Mouse (Mus musculus) CH12.LX (cell line): ENCODE results near the gene She. TPM values are rescaled to one million over a fixed set of nuclear protein-coding genes. Genes with fewer than 3 reads are reported as not detected.

ENCODE experiments used
- DNase-seq: peaks from one replicate; pipeline ENCODE4 v3.0.0-alpha.2; 2013; ENCODE audit errors: extremely low read depth
- H3K27ac ChIP-seq: 2 replicates; pipeline ENCODE4 v1.5.1; 2012; ENCODE audit warnings: low read depth, mild to moderate bottlenecking, control low read depth, moderate library complexity; ENCODE audit not compliant: insufficient read depth
- H3K27me3 ChIP-seq: replicated peaks from 2 replicates; pipeline ENCODE3; 2012; ENCODE audit warnings: inconsistent platforms
- H3K36me3 ChIP-seq, 2 experiments: replicated peaks in 1 of 2; 2 replicates each; pipeline versions ENCODE3 to v1.6.1; 2012; ENCODE audit warnings: inconsistent platforms in 1 of 2, low read length in 1 of 2, mild to moderate bottlenecking in 1 of 2, mixed read lengths in 1 of 2, moderate library complexity in 1 of 2; ENCODE audit not compliant: control insufficient read depth in 1 of 2, insufficient read depth in 1 of 2
- H3K4me1 ChIP-seq, 2 experiments: 2 replicates each; pipeline ENCODE4 v1.6.1; 2012; ENCODE audit warnings: inconsistent platforms in 1 of 2, moderate library complexity in 1 of 2; ENCODE audit not compliant: insufficient read depth in 2 of 2, control insufficient read depth in 1 of 2
- H3K4me2 ChIP-seq: 2 replicates; pipeline ENCODE4 v1.6.1; 2012; ENCODE audit warnings: low read depth, mild to moderate bottlenecking, control low read depth; ENCODE audit not compliant: poor library complexity, insufficient read depth, severe bottlenecking
- H3K4me3 ChIP-seq, 3 experiments: fragments of 150-350 bp in 1 of 3; sonication (generic) in 1 of 3; replicated peaks in 1 of 3; 2 replicates each; pipeline versions ENCODE3 to v1.5.1; 2011 to 2012; ENCODE audit warnings: low read depth in 2 of 3, low read length in 2 of 3, mild to moderate bottlenecking in 2 of 3, moderate library complexity in 2 of 3, control low read depth in 1 of 3, improper control_type of control experiment in 1 of 3, inconsistent platforms in 1 of 3, mixed read lengths in 1 of 3; ENCODE audit not compliant: poor library complexity in 1 of 3
- H3K79me2 ChIP-seq: replicated peaks from 2 replicates; pipeline ENCODE4 v1.6.1; 2012; ENCODE audit warnings: mild to moderate bottlenecking, moderate library complexity; ENCODE audit not compliant: control insufficient read depth, poor library complexity, insufficient read depth, severe bottlenecking; ENCODE audit errors: extremely low read depth
- H3K9ac ChIP-seq: 2 replicates; pipeline ENCODE4 v1.6.1; 2012; ENCODE audit warnings: low read depth, mild to moderate bottlenecking, control low read depth, moderate library complexity; ENCODE audit not compliant: insufficient read depth
- H3K9me3 ChIP-seq: replicated peaks from 2 replicates; pipeline ENCODE3; 2012; ENCODE audit warnings: low read length, inconsistent platforms, mixed read lengths
- EP300 ChIP-seq: IDR thresholded peaks from 2 replicates; pipeline ENCODE4 v1.6.1; 2011; ENCODE audit warnings: low read length, improper control_type of control experiment
- ETS1 ChIP-seq: conservative IDR thresholded peaks from 2 replicates; pipeline ENCODE4 v1.6.1; 2012; ENCODE audit warnings: low read depth, mild to moderate bottlenecking, inconsistent platforms, low read length, improper control_type of control experiment, moderate library complexity
- GABPA ChIP-seq: IDR thresholded peaks from 2 replicates; pipeline ENCODE4 v1.6.1; 2012; ENCODE audit warnings: low read depth, low read length, improper control_type of control experiment, inconsistent platforms; ENCODE audit not compliant: insufficient replicate concordance
- IRF4 ChIP-seq: IDR thresholded peaks from 2 replicates; pipeline ENCODE4 v1.6.1; 2014; ENCODE audit warnings: low read depth, mild to moderate bottlenecking, inconsistent platforms, low read length, improper control_type of control experiment
- KAT2A ChIP-seq: IDR thresholded peaks from 2 replicates; pipeline ENCODE4 v1.6.1; 2012; ENCODE audit warnings: low read length, improper control_type of control experiment, inconsistent platforms; ENCODE audit not compliant: insufficient replicate concordance
- MAX ChIP-seq: IDR thresholded peaks from 2 replicates; pipeline ENCODE4 v1.6.1; 2011; ENCODE audit warnings: low read length, improper control_type of control experiment
- MEF2A ChIP-seq: IDR thresholded peaks from 2 replicates; pipeline ENCODE4 v1.6.1; 2014; ENCODE audit warnings: low read depth, mild to moderate bottlenecking, inconsistent platforms, low read length, improper control_type of control experiment, borderline replicate concordance
- MYC ChIP-seq: IDR thresholded peaks from 2 replicates; pipeline ENCODE4 v1.6.1; 2011; ENCODE audit warnings: low read depth, mild to moderate bottlenecking, improper control_type of control experiment, low read length
- NELFE ChIP-seq: IDR thresholded peaks from 2 replicates; pipeline ENCODE4 v1.6.1; 2011; ENCODE audit warnings: low read depth, low read length, improper control_type of control experiment
- POLR2A ChIP-seq: IDR thresholded peaks from 2 replicates; pipeline ENCODE4 v1.6.1; 2011; ENCODE audit warnings: low read depth, mild to moderate bottlenecking, improper control_type of control experiment, low read length
- POLR2AphosphoS2 ChIP-seq: IDR thresholded peaks from 2 replicates; pipeline ENCODE4 v1.6.1; 2011; ENCODE audit warnings: low read depth, low read length, improper control_type of control experiment
- RAD21 ChIP-seq: IDR thresholded peaks from 2 replicates; pipeline ENCODE4 v1.6.1; 2011; ENCODE audit warnings: low read depth, mild to moderate bottlenecking, low read length, improper control_type of control experiment, moderate library complexity
- RCOR1 ChIP-seq: conservative IDR thresholded peaks from 2 replicates; pipeline ENCODE4 v1.6.1; 2012; ENCODE audit warnings: low read depth, mild to moderate bottlenecking, inconsistent platforms, low read length, improper control_type of control experiment
- SMC3 ChIP-seq: IDR thresholded peaks from 2 replicates; pipeline ENCODE4 v1.6.1; 2011; ENCODE audit warnings: low read depth, low read length, improper control_type of control experiment
- UBTF ChIP-seq: IDR thresholded peaks from 2 replicates; pipeline ENCODE4 v1.6.1; 2012; ENCODE audit warnings: low read depth, mild to moderate bottlenecking, inconsistent platforms, low read length, improper control_type of control experiment, moderate library complexity
- USF1 ChIP-seq: IDR thresholded peaks from 2 replicates; pipeline ENCODE4 v1.6.1; 2014; ENCODE audit warnings: low read depth, mild to moderate bottlenecking, inconsistent platforms, low read length, improper control_type of control experiment
- ZKSCAN1 ChIP-seq: IDR thresholded peaks from 2 replicates; pipeline ENCODE4 v1.6.1; 2012; ENCODE audit warnings: low read depth, inconsistent platforms, low read length, improper control_type of control experiment, borderline replicate concordance
- ZNF384 ChIP-seq: IDR thresholded peaks from 2 replicates; pipeline ENCODE4 v1.6.1; 2012; ENCODE audit warnings: low read depth, low read length, improper control_type of control experiment, inconsistent platforms
- dilution Hi-C: fragments of 300-500 bp; cut with MboI; formaldehyde crosslinking; loops from 2 replicates; pipeline ENCODE4 v1.14.3; 2020; ENCODE audit warnings: low sequenced_read_pairs; ENCODE audit not compliant: extremely low pct_unique_long_range_greater_than_20kb, extremely low pct_ligation_motif_present
- in situ Hi-C: fragments of 300-500 bp; cut with MboI; formaldehyde crosslinking; loops from 3 replicates; pipeline ENCODE4 v1.14.3; 2019; ENCODE audit warnings: low sequenced_read_pairs, low pct_ligation_motif_present, low pct_unique_long_range_greater_than_20kb, mixed read lengths
- polyA plus RNA-seq: library from polyadenylated mRNA; unstranded; fragments of >175 nt; gene quantifications from 2 replicates; pipeline ENCODE4 v1.2.1, GENCODE M21; 2012; ENCODE audit warnings: low read depth; ENCODE audit not compliant: insufficient read length
- total RNA-seq, 2 experiments: library from RNA; depleted of rRNA; stranded (reverse); fragments of 300-350 nt in 1 of 2; fragments of >200 nt in 1 of 2; gene quantifications; 2 replicates each; pipeline ENCODE4 v1.2.3; 2012 to 2014

She gene
- total and polyA plus RNA-seq, 3 experiments, result not detected

DNA sequence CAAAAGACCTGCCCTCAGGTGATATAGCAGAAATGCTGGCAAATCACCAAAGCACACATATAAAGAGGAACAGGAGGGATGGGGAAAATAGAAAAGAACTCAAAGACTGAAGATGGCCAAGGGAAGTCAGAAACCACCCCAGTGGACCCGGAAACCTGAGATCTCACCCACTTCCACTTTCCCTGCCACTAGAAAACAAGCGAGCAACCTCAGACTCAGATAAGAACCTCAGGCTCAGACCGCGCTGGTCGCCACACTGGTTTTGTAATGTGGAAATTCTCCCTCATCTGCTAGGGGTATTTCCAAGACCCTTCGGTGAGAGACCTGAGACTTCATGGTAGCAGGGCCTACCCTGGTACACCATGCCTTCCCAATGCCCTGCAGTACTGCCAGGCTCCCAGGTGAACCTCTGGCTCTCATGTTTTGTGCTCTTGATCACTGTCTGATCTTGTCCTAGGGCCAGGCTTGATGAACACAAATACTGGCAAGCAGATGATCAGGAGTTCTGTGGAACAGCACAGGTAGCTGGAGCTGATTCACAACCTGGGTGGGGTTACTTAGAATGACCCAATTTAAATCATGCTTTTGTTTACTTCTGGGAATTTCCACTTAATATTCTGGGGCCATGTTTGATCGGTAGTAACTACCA, 56.5 kb downstream of the She start (continued):
- TF ChIP-seq USF1 (no peak), NELFE (no peak; the same call in 1 of the 2 replicates), ZKSCAN1 (no peak), MYC (0 out of 2 replicates have a peak, but pooled peaks have one; percentile 27), RAD21 (no peak), SMC3 (no peak), POLR2A (no peak), IRF4 (peak; percentile 70), EP300 (peak; percentile 78), RCOR1 (no peak), ZNF384 (no peak), GABPA (no peak), MAX (0 out of 2 replicates have a peak, but pooled peaks have one; percentile 28)

- Histone ChIP-seq H3K79me2 (no peaks in the 10 kb centered on the region), H3K27me3 (no peaks in the 10 kb centered on the region), H3K4me1 (peaks cover 29 to 72% of the 10 kb centered on the region in 2 experiments), H3K36me3 (peaks cover 3 to 21% of the 10 kb centered on the region in 2 experiments), H3K9ac (no peak overlapping the region), H3K27ac (peak overlapping the region; percentile 9; the same call in 1 of the 2 replicates), H3K4me3 (no peak overlapping the region), H3K4me2 (peak overlapping the region; percentile 25; the same call in 1 of the 2 replicates), H3K9me3 (peaks cover 13% of the 10 kb centered on the region)
- no peak for DNase-seq
- TF ChIP-seq ETS1 (no peak), POLR2AphosphoS2 (no peak), NELFE (no peak), MEF2A (no peak), ZKSCAN1 (no peak)
- dilution Hi-C loops, result no loop called here
- in situ Hi-C loops, result no loop called here
These were observed 58.8 kb downstream of the She start for GRCm38 (mm10) chr3:89889841-89890430.

GRCm38 (mm10) chr3:89891696-89892095, 60.5 kb downstream of the She start:
- H3K4me1 ChIP-seq, result peaks cover 24 to 55% of the 10 kb centered on the region in 2 experiments
- no peak overlapping the region for H3K27ac ChIP-seq
- no peak overlapping the region for H3K4me2 ChIP-seq
- no peak for DNase-seq
- H3K4me3 ChIP-seq, result no peak overlapping the region
- peaks cover 16% of the 10 kb centered on the region for H3K9me3 ChIP-seq
- no peak overlapping the region for H3K9ac ChIP-seq
- no peaks in the 10 kb centered on the region for H3K27me3 ChIP-seq
- no peaks in the 10 kb centered on the region; the same call in 1 of the 2 replicates for H3K79me2 ChIP-seq
- TF ChIP-seq UBTF (no peak), KAT2A (no peak)
- in situ Hi-C loops (no loop called here), dilution Hi-C loops (no loop called here)
- peaks cover 0 to 10% of the 10 kb centered on the region in 2 experiments for H3K36me3 ChIP-seq
